Mouse (Mus musculus): ENCODE results near the gene 4930595D18Rik. TPM values are rescaled to one million over a fixed set of nuclear protein-coding genes. Genes with fewer than 3 reads are reported as not detected.

4930595D18Rik gene
- polyA plus RNA-seq, 1 experiment = not detected

DNA sequence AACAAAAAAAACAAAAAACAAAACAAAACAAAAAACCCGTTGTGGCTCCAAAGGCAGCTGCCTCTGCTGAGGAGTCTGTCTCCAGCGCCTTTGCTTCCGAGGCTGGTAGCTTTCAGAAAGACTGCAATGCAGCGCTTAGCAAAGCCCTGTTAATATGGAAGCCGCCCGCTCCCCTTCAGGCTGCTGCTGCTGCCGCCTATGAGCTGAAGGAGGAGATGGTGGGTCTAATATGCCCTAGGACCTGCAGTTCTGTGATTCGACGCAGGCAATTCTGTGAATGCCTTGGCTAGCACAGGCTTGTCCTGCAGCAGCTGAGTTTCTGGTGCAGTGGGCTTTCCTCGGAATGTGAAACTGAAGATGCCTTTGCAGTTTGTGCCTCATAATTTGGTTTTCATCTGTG lies 18.8 kb upstream of the 4930595D18Rik start:
- no peak for TF ChIP-seq CTCF (IDR thresholded peaks at IDR 0.05; ENCODE audit: borderline replicate concordance, insufficient read depth, low read length)
- TF ChIP-seq POLR2A (IDR thresholded peaks at IDR 0.05; ENCODE audit: low read depth, low read length) = no peak
- Histone ChIP-seq H3K4me1 (ENCODE audit: control insufficient read depth, insufficient read depth, low read length) (peaks cover 2% of the 10 kb centered on the region), H3K4me3 (ENCODE audit: insufficient read depth, low read length) (no peak overlapping the region), H3K27ac (ENCODE audit: insufficient read depth, low read length) (no peak overlapping the region)

DNA sequence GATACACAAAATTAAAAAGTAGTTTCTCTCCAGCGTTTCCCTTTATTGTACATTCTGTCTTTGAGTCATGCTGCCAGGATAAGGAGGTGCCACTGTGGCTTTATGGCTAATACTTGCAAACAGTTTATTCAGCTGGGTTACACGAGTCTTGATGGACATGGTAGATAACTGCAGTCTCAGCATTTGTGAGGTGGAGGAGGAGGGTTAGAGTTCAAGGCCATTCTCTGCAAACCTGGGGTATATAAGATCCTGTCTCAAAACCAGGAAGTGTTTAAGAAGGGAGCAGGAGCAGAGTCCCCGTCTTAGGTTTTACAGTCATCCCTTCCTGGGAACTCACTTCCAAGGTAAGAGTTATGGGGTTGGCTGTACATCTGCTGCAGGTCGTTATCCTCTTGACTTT lies 12.3 kb upstream of the 4930595D18Rik start:
- TF ChIP-seq CTCF (IDR thresholded peaks at IDR 0.05; ENCODE audit: borderline replicate concordance, insufficient read depth, low read length) (no peak), POLR2A (IDR thresholded peaks at IDR 0.05; ENCODE audit: low read depth, low read length) (no peak)
- H3K4me3 ChIP-seq (ENCODE audit: insufficient read depth, low read length) = no peak overlapping the region
- no peak overlapping the region for H3K27ac ChIP-seq (ENCODE audit: insufficient read depth, low read length)
- H3K4me1 ChIP-seq (ENCODE audit: control insufficient read depth, insufficient read depth, low read length) = no peaks in the 10 kb centered on the region

DNA sequence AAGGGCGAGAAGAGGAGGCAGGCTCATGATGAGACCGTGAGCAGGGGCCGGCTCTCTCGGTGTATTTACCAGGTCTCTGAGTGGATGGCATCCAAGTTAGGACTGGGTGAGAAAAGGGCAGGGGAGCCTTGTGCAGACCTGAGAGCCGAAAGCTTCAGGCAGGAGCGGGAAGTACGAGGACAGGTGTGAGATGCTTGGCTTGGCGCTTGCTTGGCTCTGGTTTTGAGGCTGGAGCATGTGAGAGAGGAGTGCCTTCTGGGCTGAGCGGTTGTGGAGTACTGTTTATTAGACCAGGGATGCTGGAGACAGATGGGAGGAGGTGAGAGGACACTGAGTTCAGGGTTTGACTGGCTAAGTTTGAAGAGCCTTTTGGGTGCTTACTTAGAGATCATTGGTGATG lies 9.0 kb upstream of the 4930595D18Rik start:
- H3K4me1 ChIP-seq (ENCODE audit: control insufficient read depth, insufficient read depth, low read length) = no peaks in the 10 kb centered on the region
- no peak overlapping the region for H3K27ac ChIP-seq (ENCODE audit: insufficient read depth, low read length)
- no peak for TF ChIP-seq CTCF (IDR thresholded peaks at IDR 0.05; ENCODE audit: borderline replicate concordance, insufficient read depth, low read length)
- no peak for TF ChIP-seq POLR2A (IDR thresholded peaks at IDR 0.05; ENCODE audit: low read depth, low read length)
- H3K4me3 ChIP-seq (ENCODE audit: insufficient read depth, low read length) = no peak overlapping the region

DNA sequence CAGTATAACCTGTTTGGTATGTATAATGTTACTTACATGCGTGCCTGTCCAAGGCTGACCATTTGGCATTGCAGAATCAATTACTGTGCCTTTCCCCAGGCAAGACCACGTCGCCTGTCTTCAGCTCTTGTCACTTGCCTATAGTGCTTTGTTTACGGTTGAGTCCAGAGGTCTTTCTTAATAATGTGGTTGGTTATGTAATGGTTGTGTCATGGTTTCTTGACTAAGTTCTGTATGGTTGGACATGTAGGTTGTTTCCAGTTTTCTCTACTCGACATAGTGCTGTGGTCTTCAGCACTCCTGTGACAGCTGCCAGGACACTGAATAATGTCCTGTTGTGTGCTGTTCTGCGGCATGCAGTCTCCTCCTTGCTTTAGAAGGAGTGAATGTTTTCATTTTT lies 8.5 kb upstream of the 4930595D18Rik start:
- H3K4me1 ChIP-seq (ENCODE audit: control insufficient read depth, insufficient read depth, low read length) = no peaks in the 10 kb centered on the region
- H3K4me3 ChIP-seq (ENCODE audit: insufficient read depth, low read length) = no peak overlapping the region
- TF ChIP-seq CTCF (IDR thresholded peaks at IDR 0.05; ENCODE audit: borderline replicate concordance, insufficient read depth, low read length) = no peak
- no peak for TF ChIP-seq POLR2A (IDR thresholded peaks at IDR 0.05; ENCODE audit: low read depth, low read length)
- H3K27ac ChIP-seq (ENCODE audit: insufficient read depth, low read length) = no peak overlapping the region

DNA sequence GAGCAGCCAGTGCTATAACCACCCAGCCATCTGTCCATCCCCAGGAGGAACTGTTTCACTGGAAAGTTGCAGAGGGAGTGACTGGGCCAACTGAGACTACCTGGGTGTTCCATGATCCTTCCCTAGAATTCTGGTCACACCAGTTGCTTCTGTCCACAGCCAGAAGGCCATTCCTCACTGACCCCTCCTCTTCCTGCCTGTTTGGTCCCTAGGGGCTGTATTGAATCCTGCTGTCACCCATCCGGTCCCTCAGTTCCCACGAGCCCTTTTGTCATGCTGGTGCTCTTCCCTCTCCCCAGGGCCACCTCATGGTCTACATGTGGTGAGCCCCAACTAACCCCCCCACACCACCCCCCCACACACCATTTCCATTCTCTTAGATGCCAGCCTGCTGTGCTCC lies 6.6 kb upstream of the 4930595D18Rik start:
- TF ChIP-seq CTCF (IDR thresholded peaks at IDR 0.05; ENCODE audit: borderline replicate concordance, insufficient read depth, low read length) (no peak), POLR2A (IDR thresholded peaks at IDR 0.05; ENCODE audit: low read depth, low read length) (no peak)

DNA sequence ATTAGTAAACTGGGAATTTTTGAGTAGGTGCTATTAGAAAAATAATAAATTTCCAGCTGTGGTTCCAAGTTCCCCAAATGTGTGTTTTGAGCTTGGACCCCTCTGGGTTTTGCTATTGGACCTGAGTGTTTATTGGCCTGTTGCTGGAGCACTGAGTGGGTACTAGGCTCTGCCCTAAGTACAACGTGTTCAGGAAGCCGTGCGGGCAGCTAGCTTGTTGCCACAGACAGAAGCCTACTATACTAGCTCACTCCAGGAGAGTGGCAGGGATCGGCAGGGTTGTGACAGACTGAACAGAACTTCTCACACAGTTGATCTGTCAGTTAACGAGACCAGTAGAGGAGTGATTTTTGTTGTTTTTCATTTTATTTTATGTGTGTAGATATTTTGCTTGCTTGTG lies 6.1 kb upstream of the 4930595D18Rik start:
- TF ChIP-seq CTCF (IDR thresholded peaks at IDR 0.05; ENCODE audit: borderline replicate concordance, insufficient read depth, low read length) (no peak), POLR2A (IDR thresholded peaks at IDR 0.05; ENCODE audit: low read depth, low read length) (no peak)
- H3K27ac ChIP-seq (ENCODE audit: insufficient read depth, low read length) = no peak overlapping the region
- peaks cover 9% of the 10 kb centered on the region; the same call in 1 of the 2 replicates for H3K4me1 ChIP-seq (ENCODE audit: control insufficient read depth, insufficient read depth, low read length)
- no peak overlapping the region for H3K4me3 ChIP-seq (ENCODE audit: insufficient read depth, low read length)

More for the DNA sequence above, 6.6 kb upstream of the 4930595D18Rik start:
- Histone ChIP-seq H3K27ac (ENCODE audit: insufficient read depth, low read length) (no peak overlapping the region), H3K4me3 (ENCODE audit: insufficient read depth, low read length) (no peak overlapping the region), H3K4me1 (ENCODE audit: control insufficient read depth, insufficient read depth, low read length) (peaks cover 9% of the 10 kb centered on the region; the same call in 1 of the 2 replicates)

DNA sequence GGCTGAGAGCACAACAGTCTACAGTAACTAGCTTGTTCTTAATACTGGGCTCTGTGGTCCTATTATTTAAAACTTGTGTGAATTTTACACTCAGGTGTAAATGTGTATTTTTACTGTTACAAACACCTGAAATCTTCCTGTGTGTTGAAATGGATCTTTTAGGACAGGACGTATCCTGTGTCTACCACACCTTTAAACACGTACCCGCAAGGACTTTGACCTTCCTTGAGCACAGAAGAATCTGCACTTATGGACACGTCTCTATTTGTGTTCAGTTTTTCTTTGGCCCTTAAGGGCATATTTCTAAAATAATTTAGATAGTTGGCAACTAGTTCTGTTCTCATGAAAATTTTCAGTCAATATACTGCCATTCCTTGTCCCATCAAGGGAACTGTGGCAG lies 4.0 kb upstream of the 4930595D18Rik start:
- TF ChIP-seq POLR2A (IDR thresholded peaks at IDR 0.05; ENCODE audit: low read depth, low read length) = no peak
- TF ChIP-seq CTCF (IDR thresholded peaks at IDR 0.05; ENCODE audit: borderline replicate concordance, insufficient read depth, low read length) = no peak
- Histone ChIP-seq H3K4me3 (ENCODE audit: insufficient read depth, low read length) (no peak overlapping the region), H3K4me1 (ENCODE audit: control insufficient read depth, insufficient read depth, low read length) (peaks cover 9% of the 10 kb centered on the region; the same call in 1 of the 2 replicates), H3K27ac (ENCODE audit: insufficient read depth, low read length) (no peak overlapping the region)

DNA sequence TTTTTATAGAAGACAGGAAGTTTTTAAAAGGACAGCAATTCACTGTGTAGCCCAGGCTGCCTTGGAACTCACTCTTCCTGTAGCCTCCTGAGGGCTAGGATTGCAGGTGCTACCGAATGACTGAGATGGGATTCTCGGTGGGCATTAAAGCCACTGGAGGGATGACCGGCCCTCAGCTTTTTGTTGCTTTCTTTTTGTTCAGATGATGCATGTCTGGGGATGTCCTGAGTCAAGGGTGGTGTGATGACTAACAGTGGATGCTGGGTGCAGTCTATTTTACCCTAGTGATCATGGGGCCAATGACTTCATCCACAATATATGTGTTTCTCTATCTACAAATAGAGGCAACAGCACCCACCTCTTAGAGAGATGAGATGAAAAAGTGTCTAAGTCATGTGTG lies 2.7 kb upstream of the 4930595D18Rik start:
- TF ChIP-seq CTCF (IDR thresholded peaks at IDR 0.05; ENCODE audit: borderline replicate concordance, insufficient read depth, low read length) (no peak), POLR2A (IDR thresholded peaks at IDR 0.05; ENCODE audit: low read depth, low read length) (no peak)
- no peak overlapping the region for H3K4me3 ChIP-seq (ENCODE audit: insufficient read depth, low read length)
- H3K27ac ChIP-seq (ENCODE audit: insufficient read depth, low read length) = no peak overlapping the region; the same call in 1 of the 2 replicates
- peaks cover 9% of the 10 kb centered on the region; the same call in 1 of the 2 replicates for H3K4me1 ChIP-seq (ENCODE audit: control insufficient read depth, insufficient read depth, low read length)

DNA sequence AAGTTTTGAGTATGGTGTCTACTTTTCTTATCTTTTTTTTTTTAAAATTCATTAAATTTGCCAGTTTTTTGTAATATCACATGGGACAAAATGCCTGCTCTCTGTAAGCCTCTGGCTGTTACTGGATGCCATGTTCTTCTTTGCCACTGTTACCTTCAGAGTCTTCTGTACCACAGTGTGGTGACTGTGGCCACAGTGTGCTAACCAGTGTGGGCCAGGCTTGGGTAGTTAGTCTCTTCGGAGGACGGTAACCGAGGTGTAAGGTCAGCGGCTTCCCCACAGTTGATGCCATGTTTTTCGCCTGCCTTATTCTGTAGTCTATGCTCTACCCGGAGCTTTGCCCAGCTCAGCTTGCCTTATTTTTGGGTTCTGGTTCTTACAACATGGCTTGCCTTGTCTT lies 1.9 kb downstream of the 4930595D18Rik start:
- H3K27ac ChIP-seq (ENCODE audit: insufficient read depth, low read length) = no peak overlapping the region
- H3K4me3 ChIP-seq (ENCODE audit: insufficient read depth, low read length) = no peak overlapping the region
- TF ChIP-seq POLR2A (IDR thresholded peaks at IDR 0.05; ENCODE audit: low read depth, low read length) = no peak
- TF ChIP-seq CTCF (IDR thresholded peaks at IDR 0.05; ENCODE audit: borderline replicate concordance, insufficient read depth, low read length) = no peak
- H3K4me1 ChIP-seq (ENCODE audit: control insufficient read depth, insufficient read depth, low read length) = peaks cover 9% of the 10 kb centered on the region; the same call in 1 of the 2 replicates

DNA sequence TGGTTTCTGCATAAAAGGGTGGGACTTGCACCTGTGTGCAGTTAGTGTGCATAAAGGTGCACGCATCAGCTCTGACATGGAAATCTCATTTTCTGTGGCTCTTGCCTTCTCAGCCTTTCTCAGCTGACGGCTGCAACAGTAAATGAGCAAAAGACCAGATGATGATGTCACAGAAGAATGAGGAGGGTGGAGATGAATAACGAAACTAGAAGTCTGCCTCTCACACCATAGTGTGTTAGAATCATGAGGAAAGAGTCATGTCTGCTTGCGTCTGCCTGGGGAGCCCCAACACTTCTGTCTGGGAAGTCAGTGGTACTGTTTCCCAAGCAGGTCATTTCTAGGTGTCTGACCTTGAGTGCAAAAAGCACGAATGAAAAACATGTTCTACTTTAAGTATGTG lies 2.4 kb downstream of the 4930595D18Rik start:
- no peak overlapping the region for H3K27ac ChIP-seq (ENCODE audit: insufficient read depth, low read length)
- H3K4me3 ChIP-seq (ENCODE audit: insufficient read depth, low read length) = no peak overlapping the region
- H3K4me1 ChIP-seq (ENCODE audit: control insufficient read depth, insufficient read depth, low read length) = peaks cover 7% of the 10 kb centered on the region; the same call in 1 of the 2 replicates
- no peak for TF ChIP-seq CTCF (IDR thresholded peaks at IDR 0.05; ENCODE audit: borderline replicate concordance, insufficient read depth, low read length)
- no peak for TF ChIP-seq POLR2A (IDR thresholded peaks at IDR 0.05; ENCODE audit: low read depth, low read length)

DNA sequence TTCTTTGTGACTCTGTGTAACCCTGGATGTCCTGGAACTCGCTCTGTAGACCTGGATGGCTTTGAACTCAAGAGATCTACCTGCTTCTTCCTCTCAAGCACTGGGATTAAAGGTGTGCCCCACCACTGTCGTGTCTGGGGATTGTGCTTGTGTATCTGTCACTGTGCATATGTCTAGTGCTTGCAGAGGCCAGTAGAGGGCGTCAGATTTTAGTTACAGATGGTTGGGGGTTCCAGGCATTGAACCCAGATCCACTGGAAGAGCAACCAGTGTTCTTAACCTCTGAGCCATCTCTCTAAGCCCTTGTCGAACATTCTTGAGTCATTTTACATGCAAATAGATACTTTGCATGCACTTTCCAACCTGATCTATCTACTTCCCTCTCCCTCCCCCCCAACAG lies 5.5 kb downstream of the 4930595D18Rik start:
- Histone ChIP-seq H3K4me3 (ENCODE audit: insufficient read depth, low read length) (no peak overlapping the region), H3K27ac (ENCODE audit: insufficient read depth, low read length) (no peak overlapping the region), H3K4me1 (ENCODE audit: control insufficient read depth, insufficient read depth, low read length) (no peaks in the 10 kb centered on the region; the same call in 1 of the 2 replicates)
- TF ChIP-seq POLR2A (IDR thresholded peaks at IDR 0.05; ENCODE audit: low read depth, low read length) (no peak), CTCF (IDR thresholded peaks at IDR 0.05; ENCODE audit: borderline replicate concordance, insufficient read depth, low read length) (no peak)

All from embryonic fibroblast, embryonic 13.5 days (primary cell).